Mouse (Mus musculus) spleen, adult 2 months (tissue): Measurements from ENCODE around the gene Klf13. TPM values are rescaled to one million over a fixed set of nuclear protein-coding genes. Genes with fewer than 3 reads are reported as not detected.

Experiments
- DNase-seq, 2 experiments: peaks; one replicate each; pipeline versions ENCODE4 v3.0.0 to v3.0.0-alpha.2; 2012 to 2021; ENCODE audit warnings: low spot score in 2 of 2, low read depth in 1 of 2
- H3K27ac ChIP-seq: fragments of 200-500 bp; 2 replicates; pipeline ENCODE4 v1.5.1; 2012; ENCODE audit warnings: low read length, inconsistent platforms; ENCODE audit not compliant: insufficient read depth
- H3K27me3 ChIP-seq: fragments of 200-500 bp; 2 replicates; pipeline ENCODE4 v1.6.1; 2012; ENCODE audit warnings: mild to moderate bottlenecking, moderate library complexity, low read length, inconsistent platforms; ENCODE audit not compliant: control insufficient read depth, insufficient read depth
- H3K36me3 ChIP-seq: fragments of 200-500 bp; 2 replicates; pipeline ENCODE4 v1.6.1; 2012; ENCODE audit warnings: mild to moderate bottlenecking, low read length, inconsistent platforms; ENCODE audit not compliant: control insufficient read depth, insufficient read depth
- H3K4me1 ChIP-seq: fragments of 200-500 bp; 2 replicates; pipeline ENCODE4 v1.6.1; 2011; ENCODE audit warnings: inconsistent platforms; ENCODE audit not compliant: control insufficient read depth, insufficient read depth, insufficient read length
- H3K4me3 ChIP-seq: fragments of 200-500 bp; 2 replicates; pipeline ENCODE4 v1.5.1; 2011; ENCODE audit warnings: mild to moderate bottlenecking, inconsistent platforms; ENCODE audit not compliant: insufficient read depth, insufficient read length; ENCODE audit errors: extremely low read depth
- CTCF ChIP-seq: fragments of 200-500 bp; IDR thresholded peaks from 2 replicates; pipeline ENCODE4 v1.5.1; 2011; ENCODE audit warnings: mild to moderate bottlenecking, inconsistent platforms; ENCODE audit not compliant: insufficient read depth, insufficient read length, insufficient replicate concordance; ENCODE audit errors: extremely low read depth
- POLR2A ChIP-seq: fragments of 200-500 bp; IDR thresholded peaks from 2 replicates; pipeline ENCODE4 v1.6.1; 2011; ENCODE audit warnings: low read depth, low read length, inconsistent platforms
- WGBS: fragments of 180-500 bp; shearing (Covaris S2); methylation state at CpG from one replicate; pipeline ENCODE4 v1.1.7; 2018; 5-methylcytosine and 5-hydroxymethylcytosine counted together
- polyA plus RNA-seq: library from polyadenylated mRNA; depleted of rRNA; stranded (reverse); fragments of >200 nt; gene quantifications from 2 replicates; pipeline ENCODE4 v1.2.3, GENCODE M21; 2012

The Klf13 gene
- polyA plus RNA-seq, 1 experiment = 72.0 TPM

DNA sequence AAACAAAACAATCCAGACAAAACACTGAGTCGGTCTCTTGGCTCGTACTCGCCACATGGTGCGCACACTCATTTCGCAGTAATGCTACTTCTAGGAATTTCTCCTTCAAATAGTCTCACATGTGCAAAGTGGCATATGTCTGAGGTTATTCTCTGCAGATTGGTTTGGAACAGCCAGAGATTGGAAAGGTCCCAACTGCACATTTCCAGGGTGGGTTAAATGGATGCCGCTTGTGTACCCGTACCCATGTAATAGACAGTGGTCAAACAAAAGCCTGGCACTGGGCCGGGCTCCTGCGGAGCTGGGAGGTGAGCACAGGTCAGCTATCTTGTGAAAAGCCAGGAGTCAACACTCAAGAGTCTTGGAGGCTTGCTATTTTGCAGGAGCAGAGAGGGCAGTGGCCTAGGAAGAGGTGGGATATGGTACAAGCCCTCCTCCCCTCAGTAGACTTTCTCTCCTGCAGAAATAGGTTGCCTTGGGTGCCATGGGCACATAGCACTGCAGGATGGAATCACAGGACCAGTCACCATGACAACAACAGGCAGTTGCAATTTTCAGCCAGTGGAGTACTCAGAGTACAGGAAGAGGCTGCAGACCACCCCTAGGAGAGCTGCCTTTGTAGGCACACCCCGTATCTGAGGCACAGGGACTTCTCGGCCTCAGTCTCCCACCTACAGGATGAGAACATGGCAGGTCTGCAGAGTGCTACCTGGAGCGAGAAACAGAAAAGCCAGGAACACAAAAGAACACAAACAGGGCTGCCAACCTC lies 19.3 kb upstream of the Klf13 start:
- H3K4me1 ChIP-seq = peaks cover 3% of the 10 kb centered on the region; the same call in 1 of the 2 replicates
- 90% methylated on average over 12 of the region's 12 CpGs for WGBS
- TF ChIP-seq POLR2A (no peak), CTCF (no peak)
- H3K27me3 ChIP-seq = no peaks in the 10 kb centered on the region
- H3K4me3 ChIP-seq = no peak overlapping the region
- no peaks in the 10 kb centered on the region for H3K36me3 ChIP-seq
- H3K27ac ChIP-seq = no peak overlapping the region
- no peak for DNase-seq

DNA sequence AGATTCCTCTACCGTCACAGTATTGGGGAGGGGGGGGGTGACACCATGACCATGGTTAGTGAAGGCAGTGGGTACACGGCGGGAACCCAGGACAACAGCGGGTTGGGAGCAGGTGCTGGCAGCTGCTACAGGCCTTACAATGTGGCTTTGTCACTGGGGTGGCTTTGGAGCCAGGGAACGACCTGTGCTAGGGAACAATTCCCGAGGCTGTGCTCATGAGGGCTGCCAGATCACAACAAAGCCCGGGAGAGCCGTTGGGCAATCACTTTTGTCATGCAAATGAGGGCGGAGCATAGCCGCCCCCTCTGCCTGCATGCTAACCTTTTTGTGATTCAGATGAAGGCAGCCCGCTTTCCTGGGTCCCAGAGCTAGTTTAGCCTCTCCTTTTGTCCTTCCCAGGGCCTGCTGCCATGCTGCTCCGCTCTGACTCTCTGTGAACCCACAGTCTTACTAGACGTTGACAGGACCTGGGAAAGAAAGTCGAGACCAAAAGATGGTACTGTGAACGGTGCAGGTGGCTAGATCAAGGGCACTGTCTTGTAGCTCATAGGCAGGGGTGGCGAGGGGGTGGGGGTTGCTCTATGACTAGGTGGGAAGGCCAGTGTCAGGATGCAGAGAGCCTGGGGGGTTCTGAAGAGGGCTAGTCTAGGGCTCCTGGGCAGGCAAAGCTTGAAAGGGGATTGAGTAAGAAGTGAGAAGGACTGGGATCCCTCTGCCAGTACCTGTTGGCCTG lies 18.4 kb upstream of the Klf13 start:
- Histone ChIP-seq H3K36me3 (no peaks in the 10 kb centered on the region), H3K27ac (no peak overlapping the region), H3K27me3 (no peaks in the 10 kb centered on the region), H3K4me3 (no peak overlapping the region), H3K4me1 (peaks cover 10% of the 10 kb centered on the region; the same call in 1 of the 2 replicates)
- DNase-seq = no peak
- 73% methylated on average over 16 of the region's 16 CpGs for WGBS
- TF ChIP-seq CTCF (no peak), POLR2A (no peak)

DNA sequence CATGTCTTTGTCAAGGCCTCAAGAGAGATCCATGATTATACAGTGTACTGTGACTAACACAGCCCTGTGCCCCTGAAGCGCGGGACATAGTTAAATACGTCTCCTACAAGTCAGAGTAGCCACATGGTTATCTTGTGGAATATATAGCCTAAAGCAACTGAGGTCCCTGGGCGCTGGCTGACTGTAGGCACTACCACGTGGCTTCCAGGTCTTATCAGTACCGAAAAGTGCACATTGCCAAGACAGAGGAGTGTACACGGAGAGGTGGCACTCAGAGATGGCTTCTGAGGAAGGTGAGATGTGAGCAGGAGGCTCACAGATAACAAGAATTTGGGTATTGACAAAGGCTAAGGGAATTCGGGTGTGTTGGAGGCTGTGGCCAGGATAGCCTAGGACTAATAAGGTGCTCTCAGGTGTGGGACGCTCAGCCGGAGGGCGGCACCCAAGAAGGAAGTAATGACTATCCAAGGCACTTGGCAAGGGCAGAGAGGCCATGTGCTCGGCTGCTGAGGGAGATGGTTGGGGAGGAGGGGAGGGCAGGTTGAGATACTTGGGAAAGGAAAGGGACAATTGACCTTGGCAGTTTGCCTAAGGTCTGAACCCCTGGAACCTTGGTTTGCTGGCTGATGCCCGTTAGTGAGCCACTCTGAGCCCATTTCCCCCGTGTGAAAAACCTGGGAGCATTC lies 17.6 kb upstream of the Klf13 start:
- 82% methylated on average over 14 of the region's 14 CpGs for WGBS
- no peak for DNase-seq

DNA sequence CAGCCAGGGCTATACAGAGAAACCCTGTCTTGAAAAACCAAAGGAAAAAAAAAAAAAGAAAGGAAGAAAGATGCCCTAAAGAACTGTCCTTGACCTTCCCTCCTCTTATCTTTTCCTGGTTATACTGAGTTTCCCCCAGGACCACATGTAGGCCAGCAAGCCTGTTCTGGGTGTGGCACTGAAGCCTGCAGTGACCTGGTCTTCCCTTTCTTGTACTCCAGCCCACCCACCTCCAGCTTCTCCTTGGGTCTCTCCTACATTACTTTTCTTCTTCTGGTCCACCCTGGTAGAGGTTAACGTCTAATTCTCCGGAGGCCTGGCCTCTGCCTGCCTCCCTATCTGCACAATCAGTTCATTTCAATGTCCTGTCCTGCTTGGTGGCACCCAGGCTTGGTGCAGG lies 16.7 kb upstream of the Klf13 start:
- peaks cover 18% of the 10 kb centered on the region; the same call in 1 of the 2 replicates for H3K4me1 ChIP-seq
- DNase-seq = no peak
- no peak overlapping the region for H3K4me3 ChIP-seq
- no peaks in the 10 kb centered on the region for H3K36me3 ChIP-seq
- no peak for TF ChIP-seq POLR2A
- no peak for TF ChIP-seq CTCF
- H3K27ac ChIP-seq = no peak overlapping the region
- H3K27me3 ChIP-seq = no peaks in the 10 kb centered on the region
- WGBS = 85% methylated on average over 2 of the region's 2 CpGs

More for the DNA sequence above, 17.6 kb upstream of the Klf13 start:
- Histone ChIP-seq H3K36me3 (no peaks in the 10 kb centered on the region), H3K27ac (no peak overlapping the region), H3K4me3 (no peak overlapping the region), H3K27me3 (no peaks in the 10 kb centered on the region), H3K4me1 (peaks cover 18% of the 10 kb centered on the region; the same call in 1 of the 2 replicates)
- TF ChIP-seq CTCF = no peak
- no peak for TF ChIP-seq POLR2A

DNA sequence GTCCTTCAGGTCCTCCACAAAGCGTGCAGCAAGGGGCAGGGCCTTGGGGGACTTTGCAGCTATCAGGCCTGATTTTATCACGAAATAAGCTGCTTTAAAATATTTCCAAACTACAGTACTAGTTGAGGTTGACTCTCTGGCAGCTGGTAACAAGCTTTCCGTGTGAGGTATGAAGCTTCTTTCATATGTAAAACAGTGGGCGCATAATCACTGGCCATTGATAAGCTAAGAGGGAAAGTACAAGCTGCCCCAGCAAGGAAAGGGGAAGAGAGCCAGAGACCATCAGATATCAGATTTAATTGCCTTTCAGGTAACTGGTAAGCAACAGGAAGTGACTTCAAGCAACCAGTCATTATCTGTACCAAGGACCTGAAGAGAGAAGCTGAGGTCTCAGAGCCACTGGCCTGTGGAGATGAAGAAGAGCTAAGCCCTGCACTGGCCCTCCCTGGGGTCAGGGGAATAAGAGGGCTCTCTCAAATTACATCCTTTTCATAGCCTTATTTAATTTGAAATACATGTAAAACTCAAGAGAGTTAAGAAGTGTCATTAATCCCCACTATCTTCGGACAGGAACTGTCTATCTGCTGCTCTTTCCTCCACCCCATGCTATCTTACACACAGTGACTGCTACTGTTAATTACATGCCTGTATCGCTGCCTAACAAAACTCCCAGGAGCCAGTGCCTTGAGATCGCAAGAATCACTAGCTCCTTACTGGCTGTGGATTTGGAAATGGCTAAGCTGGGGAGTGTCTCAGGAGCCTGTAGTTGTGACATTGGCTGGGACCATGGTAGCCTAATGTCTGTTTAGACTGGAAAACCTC lies 13.6 kb upstream of the Klf13 start:
- Histone ChIP-seq H3K27me3 (no peaks in the 10 kb centered on the region), H3K4me3 (no peak overlapping the region), H3K36me3 (no peaks in the 10 kb centered on the region), H3K4me1 (peaks cover 18% of the 10 kb centered on the region; the same call in 1 of the 2 replicates), H3K27ac (no peak overlapping the region)
- no peak for TF ChIP-seq CTCF
- no peak for TF ChIP-seq POLR2A
- no peak for DNase-seq
- 79% methylated on average over 7 of the region's 7 CpGs for WGBS
